Mouse (Mus musculus) bone marrow macrophage, adult 2 months (primary cell): ENCODE measurements at regions not wholly inside any gene's neighbourhood (a gene's known extent, or its start where the extent isn't known, plus 50 kb on each side); places are given as distances from the start of the nearest gene placed in this dataset.

Source experiments
- CTCF ChIP-seq: IDR thresholded peaks from 2 replicates; pipeline ENCODE4 v1.5.1; 2012; ENCODE audit warnings: low read depth, mild to moderate bottlenecking, low read length, moderate library complexity
- POLR2A ChIP-seq: IDR thresholded peaks from 2 replicates; pipeline ENCODE4 v1.6.1; 2012; ENCODE audit warnings: mild to moderate bottlenecking, low read depth, low read length, borderline replicate concordance

GRCm38 (mm10) chr11:114183231-114183630, 116.4 kb upstream of the Sdk2 start:
- TF ChIP-seq CTCF (no peak), POLR2A (no peak)
